Mouse (Mus musculus) embryo, embryonic 10 days (tissue): ENCODE measurements around the gene Plekha6.

Experiments
- DNase-seq: peaks from one replicate; pipeline ENCODE4 v3.0.0-alpha.2; 2015; ENCODE audit warnings: low spot score

Gene Plekha6

DNA sequence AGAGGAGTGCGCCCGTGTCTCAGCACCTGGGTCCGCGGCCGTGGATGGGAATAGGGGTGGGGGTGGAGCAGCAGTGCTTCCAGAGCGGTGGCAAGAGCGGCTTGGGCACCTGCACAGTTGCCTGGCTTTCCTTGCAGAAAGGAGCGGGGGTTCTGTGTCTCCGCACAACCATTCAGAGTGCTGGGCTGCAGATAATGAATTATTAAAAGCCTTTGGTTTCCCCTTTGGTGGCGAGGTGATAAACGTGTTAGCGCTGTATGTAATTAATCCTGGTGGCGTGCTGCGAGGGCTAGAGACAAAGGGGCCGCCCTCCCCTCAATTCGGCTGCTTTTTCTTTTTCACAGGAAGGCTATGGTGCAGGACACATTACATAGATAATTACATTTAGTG is 18.7 kb downstream of the Plekha6 start:
- peak; percentile 55 for DNase-seq

GRCm38 (mm10) chr1:133183141-133183925 is 19.3 kb downstream of the Plekha6 start:
- DNase-seq, result peak; percentile 72

GRCm38 (mm10) chr1:133187948-133188680 is 24.1 kb downstream of the Plekha6 start:
- peak; percentile 93 for DNase-seq

- DNase-seq, result no peak
Observed at GRCm38 (mm10) chr1:133188719-133189118, 24.7 kb downstream of the Plekha6 start.

DNA sequence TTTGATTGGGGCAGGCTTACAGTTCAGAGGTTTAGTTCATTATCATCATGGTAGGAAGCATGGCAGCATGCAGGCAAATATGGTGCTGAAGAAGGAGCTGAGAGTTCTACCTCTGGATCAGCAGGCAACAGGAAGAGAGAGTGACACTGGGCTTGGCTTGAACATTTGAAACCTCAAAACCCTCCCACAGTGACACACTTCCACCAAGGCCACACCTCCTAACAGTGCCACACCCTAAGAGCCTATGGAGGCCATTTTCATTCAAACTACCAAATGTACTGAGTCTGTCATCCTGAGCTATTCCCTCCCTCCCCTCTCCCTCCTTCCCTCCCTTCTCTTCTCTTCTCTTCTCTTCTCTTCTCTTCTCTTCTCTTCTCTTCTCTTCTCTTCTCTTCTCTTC is 25.5 kb downstream of the Plekha6 start:
- DNase-seq, result no peak

DNA sequence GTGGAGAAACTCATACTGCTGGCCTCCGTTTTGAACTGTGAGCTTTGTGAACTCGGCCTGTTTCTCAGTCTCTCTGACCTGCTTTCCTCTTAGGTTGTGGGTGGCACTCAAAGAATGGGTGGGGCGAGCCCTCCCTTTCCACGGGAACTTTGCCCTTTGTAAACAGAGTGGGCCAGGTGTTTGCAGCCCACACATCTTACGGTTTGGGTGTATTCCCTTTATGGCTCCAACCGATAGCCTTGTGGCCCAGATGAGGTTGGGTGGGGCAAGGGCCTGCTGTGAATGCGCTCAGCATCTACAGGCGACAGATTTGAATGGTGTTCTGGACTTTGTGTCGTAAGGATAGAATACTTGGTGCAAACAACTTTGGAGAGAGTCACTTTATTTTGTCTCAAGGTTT is 26.5 kb downstream of the Plekha6 start:
- DNase-seq, result no peak

- no peak for DNase-seq
Observed at GRCm38 (mm10) chr1:133196181-133196580, 32.2 kb downstream of the Plekha6 start.

DNA sequence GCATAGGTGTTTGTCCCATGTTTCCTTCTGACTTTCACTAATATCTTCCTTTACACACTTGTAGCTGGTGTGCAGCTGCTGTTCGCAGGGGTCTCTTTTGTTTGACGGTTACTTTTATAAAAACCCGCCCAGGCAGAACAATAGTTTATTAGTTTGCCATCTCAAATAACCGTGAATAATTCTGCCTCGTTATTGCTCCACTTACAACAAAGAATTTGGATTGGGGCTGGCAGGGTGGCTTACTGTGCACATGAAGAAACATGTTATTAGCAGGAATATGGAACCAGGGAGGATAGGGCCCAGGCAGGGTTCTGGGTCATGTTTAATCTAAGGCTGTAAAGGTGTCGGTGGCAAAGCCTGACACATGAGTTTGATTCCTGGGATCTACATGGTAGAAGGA is 33.3 kb downstream of the Plekha6 start:
- DNase-seq, result no peak

DNA sequence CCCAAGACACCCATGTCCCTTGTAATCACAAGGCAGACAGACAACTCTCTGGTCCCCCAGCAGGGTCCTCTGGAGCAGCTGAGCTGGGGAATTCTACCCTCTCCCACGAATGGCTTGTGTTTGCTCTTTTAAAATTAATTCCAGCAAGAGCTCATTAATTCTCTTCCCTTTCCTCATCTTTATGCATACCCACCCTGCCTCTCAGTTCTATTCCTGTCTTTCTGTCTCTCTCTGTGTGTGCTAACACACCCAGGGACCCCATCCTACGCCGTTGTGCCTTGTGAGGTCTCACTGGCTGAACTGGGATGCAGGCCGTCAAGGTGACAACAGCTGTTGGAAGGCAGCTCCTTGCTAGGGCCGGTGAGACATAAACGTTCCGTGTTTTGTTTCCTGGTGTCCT is 35.7 kb downstream of the Plekha6 start:
- no peak for DNase-seq

DNA sequence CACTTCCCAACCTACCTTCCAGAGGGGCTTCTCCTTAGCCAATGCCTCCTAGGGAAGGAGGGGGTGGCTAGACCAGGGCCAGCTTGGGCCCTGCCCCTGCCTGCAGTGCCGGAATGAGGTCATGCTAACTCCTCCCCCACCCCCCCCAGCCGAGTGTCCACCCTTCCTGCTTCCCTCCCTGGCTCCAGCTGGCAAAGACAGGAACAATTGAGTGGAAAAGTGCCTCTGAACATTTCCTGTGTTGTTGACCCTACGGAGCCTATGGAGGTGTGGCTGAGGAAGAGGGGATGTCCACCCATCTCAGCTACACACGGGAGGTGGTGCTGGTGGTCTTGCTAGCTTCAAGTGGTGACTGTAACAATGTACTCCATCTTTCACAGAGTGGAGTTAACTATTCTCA is 37.5 kb downstream of the Plekha6 start:
- no peak for DNase-seq

- no peak for DNase-seq
Observed at GRCm38 (mm10) chr1:133203701-133204100, 39.7 kb downstream of the Plekha6 start.

GRCm38 (mm10) chr1:133204341-133204849 is 40.4 kb downstream of the Plekha6 start:
- DNase-seq, result no peak

GRCm38 (mm10) chr1:133204985-133205384 is 41.0 kb downstream of the Plekha6 start:
- no peak for DNase-seq

GRCm38 (mm10) chr1:133208086-133208815 is 44.2 kb downstream of the Plekha6 start:
- no peak for DNase-seq

GRCm38 (mm10) chr1:133209036-133209435 is 45.0 kb downstream of the Plekha6 start:
- DNase-seq, result no peak

DNA sequence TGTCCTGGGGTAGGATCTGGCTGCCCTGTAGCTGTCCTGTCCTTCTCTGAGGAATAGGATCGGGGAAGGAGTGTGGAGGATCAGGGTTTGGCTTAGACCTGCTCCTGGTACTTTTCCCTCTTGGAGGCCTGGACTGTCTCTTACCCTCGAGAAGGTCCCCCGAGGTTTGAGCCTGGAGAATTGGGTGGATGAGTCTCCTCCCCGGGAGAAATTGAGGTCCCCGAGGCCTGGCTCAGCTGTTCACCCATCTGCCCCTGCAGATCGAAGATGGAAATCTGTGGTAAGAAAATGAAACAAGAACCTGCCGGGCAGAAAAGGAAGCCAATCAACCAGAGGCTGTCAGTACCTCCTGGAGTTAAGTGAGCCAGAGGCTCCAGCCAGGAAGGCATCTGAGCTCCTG is 45.5 kb downstream of the Plekha6 start:
- DNase-seq, result no peak

- DNase-seq, result no peak
Observed at GRCm38 (mm10) chr1:133209901-133210516, 46.0 kb downstream of the Plekha6 start.

DNA sequence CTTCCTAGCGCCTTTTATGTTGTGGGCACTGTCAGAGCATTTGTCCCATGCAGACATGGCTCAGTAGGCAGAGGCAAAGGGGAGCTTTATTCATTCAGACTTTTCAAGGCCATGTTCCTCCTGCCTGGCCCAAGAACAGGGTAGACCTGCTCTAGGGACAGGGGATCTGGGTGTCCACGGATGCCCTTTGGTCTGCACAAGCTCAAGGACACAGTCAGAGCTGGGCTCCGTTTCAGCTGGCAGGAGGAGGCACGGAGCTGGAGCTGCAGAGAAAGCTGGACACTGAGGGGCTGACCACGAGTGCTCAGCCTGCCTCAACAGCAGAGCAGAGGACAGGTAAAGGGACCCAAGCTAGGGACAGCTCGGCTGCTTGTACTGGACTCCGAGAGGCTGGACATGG is 46.8 kb downstream of the Plekha6 start:
- DNase-seq, result no peak

GRCm38 (mm10) chr1:133212273-133212672 is 48.3 kb downstream of the Plekha6 start:
- no peak for DNase-seq

GRCm38 (mm10) chr1:133213098-133213497 is 49.1 kb downstream of the Plekha6 start:
- DNase-seq, result no peak

- DNase-seq, result no peak
Observed at GRCm38 (mm10) chr1:133213901-133214300, 49.9 kb downstream of the Plekha6 start.
